24 mouse cellular contexts compared by ENCODE assay signal in genomic region chr15:24972020-24972419, GRCm38 (mm10).
DNase-seq lines count a peak whose midpoint lies in the region; ATAC-seq and TF ChIP-seq lines count a peak whose summit lies in the region.
"Had no signal": no experiment of that assay in that cellular context is flagged by ENCODE, and none has a peak within 500 bp of the region (broad histone marks: within the 10 kb centered on the region; RNA-seq: fewer than 3 reads in every experiment).

No protein-coding gene starts in this region.

- TF ChIP-seq POLR2A in limb, embryonic 14.5 days (IDR thresholded peaks at IDR 0.05; ENCODE audit: borderline replicate concordance, extremely low read depth, insufficient read depth, insufficient read length), result no peak

- H3K4me3 ChIP-seq in kidney, postnatal 0 days (replicated peaks; ENCODE audit: low read depth, low read length), result no peak overlapping the region
- no peak overlapping the region for H3K4me3 ChIP-seq in embryonic facial prominence, embryonic 11.5 days (ENCODE audit: low read depth, low read length)
- no peak overlapping the region for H3K4me3 ChIP-seq in limb, embryonic 14.5 days (replicated peaks; ENCODE audit: low read length)
- H3K4me3 ChIP-seq: embryonic facial prominence, embryonic 12.5 days; forebrain, embryonic 15.5 days; heart, adult 2 months; intestine, embryonic 15.5 days; left cerebral cortex, adult 2 months; limb, embryonic 12.5 days; liver, embryonic 15.5 days; midbrain, embryonic 15.5 days; myocyte had no signal

- H3K27me3 ChIP-seq in kidney, postnatal 0 days (ENCODE audit: insufficient read depth, low read length), result no peaks in the 10 kb centered on the region
- no peaks in the 10 kb centered on the region for H3K27me3 ChIP-seq in embryonic facial prominence, embryonic 11.5 days (ENCODE audit: control insufficient read depth, insufficient read depth, low read length)
- H3K27me3 ChIP-seq in limb, embryonic 14.5 days (ENCODE audit: control insufficient read depth, insufficient read depth, low read length), result no peaks in the 10 kb centered on the region
- H3K27me3 ChIP-seq: embryonic facial prominence, embryonic 12.5 days; forebrain, embryonic 15.5 days; intestine, embryonic 15.5 days; limb, embryonic 12.5 days; liver, embryonic 15.5 days; midbrain, embryonic 15.5 days had no signal

- WGBS in kidney, postnatal 0 days, result 5% methylated on average over 5 of the region's 5 CpGs
- 27% methylated on average over 5 of the region's 5 CpGs for WGBS in embryonic facial prominence, embryonic 11.5 days
- WGBS in limb, embryonic 14.5 days, result 2% methylated on average over 5 of the region's 5 CpGs

- no peak overlapping the region for H3K9ac ChIP-seq in kidney, postnatal 0 days (ENCODE audit: low read depth, low read length)
- H3K9ac ChIP-seq in embryonic facial prominence, embryonic 11.5 days (replicated peaks; ENCODE audit: low read length), result no peak overlapping the region
- no peak overlapping the region for H3K9ac ChIP-seq in limb, embryonic 14.5 days (ENCODE audit: low read depth, low read length, severe bottlenecking)
- H3K9ac ChIP-seq: embryonic facial prominence, embryonic 12.5 days; forebrain, embryonic 15.5 days; intestine, embryonic 15.5 days; limb, embryonic 12.5 days; liver, embryonic 15.5 days; midbrain, embryonic 15.5 days had no signal

- TF ChIP-seq CTCF in kidney, postnatal 0 days (IDR thresholded peaks at IDR 0.05; ENCODE audit: low read depth), result no peak

- DNase-seq in kidney, postnatal 0 days (ENCODE audit: low spot score), result peak; percentile 25
- no peak for DNase-seq in kidney, postnatal 14 days
- DNase-seq in embryo, embryonic 11 days, result peak; percentile 78
- DNase-seq in embryonic facial prominence, embryonic 11.5 days (ENCODE audit: low spot score), result peak; percentile 41
- DNase-seq in limb, embryonic 14.5 days (ENCODE audit: low spot score), result peak; percentile 37
- DNase-seq in thymus, adult 18-20 months, result no peak
- DNase-seq in left cerebral cortex, postnatal 36 days (ENCODE audit: low spot score in 2 of 2), result no peak
- DNase-seq in right cerebral cortex, postnatal 14 days, result no peak
- DNase-seq: adrenal gland, adult 2 months; cerebellum, adult 8-10 months; gastrocnemius, postnatal 25 days; heart, adult 2 months; heart, postnatal 4 days; layer of hippocampus, adult 9-11 months; lung, postnatal 10 days; thymus, postnatal 4 days had no signal

- no peaks in the 10 kb centered on the region for H3K36me3 ChIP-seq in kidney, postnatal 0 days (ENCODE audit: insufficient read depth, low read length)
- H3K36me3 ChIP-seq in embryonic facial prominence, embryonic 11.5 days (replicated peaks; ENCODE audit: control insufficient read depth, insufficient read depth, low read depth, low read length), result no peaks in the 10 kb centered on the region
- H3K36me3 ChIP-seq in limb, embryonic 14.5 days (ENCODE audit: control insufficient read depth, insufficient read depth, low read length), result no peaks in the 10 kb centered on the region
- H3K36me3 ChIP-seq: embryonic facial prominence, embryonic 12.5 days; forebrain, embryonic 15.5 days; intestine, embryonic 15.5 days; limb, embryonic 12.5 days; liver, embryonic 15.5 days; midbrain, embryonic 15.5 days had no signal

- no peaks in the 10 kb centered on the region for H3K9me3 ChIP-seq in kidney, postnatal 0 days (replicated peaks; ENCODE audit: low read length)
- no peaks in the 10 kb centered on the region for H3K9me3 ChIP-seq in embryonic facial prominence, embryonic 11.5 days (replicated peaks; ENCODE audit: control insufficient read depth, low read length)
- no peaks in the 10 kb centered on the region for H3K9me3 ChIP-seq in limb, embryonic 14.5 days (ENCODE audit: control insufficient read depth, low read length)
- H3K9me3 ChIP-seq: embryonic facial prominence, embryonic 12.5 days; forebrain, embryonic 15.5 days; intestine, embryonic 15.5 days; limb, embryonic 12.5 days; liver, embryonic 15.5 days; midbrain, embryonic 15.5 days had no signal

- intact Hi-C loops in left cerebral cortex, postnatal 36 days (cut with DNase I), result no loop called here

- no peaks in the 10 kb centered on the region for H3K4me1 ChIP-seq in kidney, postnatal 0 days (replicated peaks; ENCODE audit: insufficient read depth, low read length)
- no peaks in the 10 kb centered on the region for H3K4me1 ChIP-seq in embryonic facial prominence, embryonic 11.5 days (ENCODE audit: control insufficient read depth, insufficient read depth, low read length)
- H3K4me1 ChIP-seq in limb, embryonic 14.5 days (ENCODE audit: control insufficient read depth, insufficient read depth, low read length), result no peaks in the 10 kb centered on the region
- H3K4me1 ChIP-seq: embryonic facial prominence, embryonic 12.5 days; intestine, embryonic 15.5 days; liver, embryonic 15.5 days had no signal

- no peak overlapping the region for H3K27ac ChIP-seq in kidney, postnatal 0 days
- no peak overlapping the region for H3K27ac ChIP-seq in embryonic facial prominence, embryonic 11.5 days (replicated peaks; ENCODE audit: low read depth, low read length)
- no peak overlapping the region for H3K27ac ChIP-seq in limb, embryonic 14.5 days (replicated peaks; ENCODE audit: low read depth, low read length)
- H3K27ac ChIP-seq: embryonic facial prominence, embryonic 12.5 days; forebrain, embryonic 15.5 days; heart, adult 2 months; intestine, embryonic 15.5 days; left cerebral cortex, adult 2 months; limb, embryonic 12.5 days; liver, embryonic 15.5 days; midbrain, embryonic 15.5 days had no signal

- no peak for ATAC-seq in kidney, postnatal 0 days (replicated peaks; ENCODE audit: low FRiP score, low read depth)
- ATAC-seq in embryonic facial prominence, embryonic 11.5 days (replicated peaks; ENCODE audit: insufficient number of reproducible peaks, low FRiP score, low TSS enrichment, low read depth), result no peak
- no peak for ATAC-seq in limb, embryonic 14.5 days (ENCODE audit: low FRiP score, low read depth)
- ATAC-seq: forebrain, embryonic 15.5 days; intestine, embryonic 15.5 days; midbrain, embryonic 15.5 days had no signal

- no peak overlapping the region for H3K4me2 ChIP-seq in kidney, postnatal 0 days (ENCODE audit: low read length)
- H3K4me2 ChIP-seq in embryonic facial prominence, embryonic 11.5 days (ENCODE audit: low read depth, low read length), result no peak overlapping the region
- no peak overlapping the region for H3K4me2 ChIP-seq in limb, embryonic 14.5 days (replicated peaks; ENCODE audit: low read depth, low read length, severe bottlenecking)
- H3K4me2 ChIP-seq: embryonic facial prominence, embryonic 12.5 days; forebrain, embryonic 15.5 days; intestine, embryonic 15.5 days; limb, embryonic 12.5 days; liver, embryonic 15.5 days; midbrain, embryonic 15.5 days had no signal

Comparison
In these comparisons a context has a peak if more than half of its experiments do, and no peak if none do; other contexts are left out.
1. DNase-seq: peak in kidney, postnatal 0 days (single experiment), embryo, embryonic 11 days (single experiment), embryonic facial prominence, embryonic 11.5 days (single experiment) and limb, embryonic 14.5 days (single experiment); none in kidney, postnatal 14 days (single experiment), thymus, adult 18-20 months (0 of 2), left cerebral cortex, postnatal 36 days (0 of 2) and right cerebral cortex, postnatal 14 days (single experiment).